Mouse (Mus musculus) lung, postnatal 10 days (tissue): ENCODE measurements at regions not wholly inside any gene's neighbourhood (a gene's known extent, or its start where the extent isn't known, plus 50 kb on each side); places are given as distances from the start of the nearest gene placed in this dataset.

Source experiments
- DNase-seq: peaks from one replicate; pipeline ENCODE4 v3.0.0; 2021

DNA sequence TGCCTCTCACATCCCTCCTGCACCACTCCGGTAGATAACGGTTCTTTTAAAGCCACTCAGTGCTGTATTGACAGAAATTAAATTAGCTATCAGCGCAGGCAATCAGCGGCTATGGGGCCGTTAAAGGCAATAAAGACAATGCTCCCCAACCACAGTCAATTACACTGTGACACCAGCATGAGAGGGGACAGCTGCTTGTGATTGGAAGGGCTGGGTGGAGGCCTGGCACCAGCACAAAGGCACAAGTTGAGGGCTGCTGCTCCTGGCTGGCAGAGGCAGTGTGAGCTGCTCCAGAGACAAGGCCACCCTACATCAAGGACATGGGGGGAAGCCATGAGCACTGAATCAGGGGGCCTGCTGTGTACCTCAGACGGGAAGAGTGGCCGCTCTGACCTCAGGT lies 420.0 kb downstream of the Vrk1 start:
- DNase-seq: no peak

DNA sequence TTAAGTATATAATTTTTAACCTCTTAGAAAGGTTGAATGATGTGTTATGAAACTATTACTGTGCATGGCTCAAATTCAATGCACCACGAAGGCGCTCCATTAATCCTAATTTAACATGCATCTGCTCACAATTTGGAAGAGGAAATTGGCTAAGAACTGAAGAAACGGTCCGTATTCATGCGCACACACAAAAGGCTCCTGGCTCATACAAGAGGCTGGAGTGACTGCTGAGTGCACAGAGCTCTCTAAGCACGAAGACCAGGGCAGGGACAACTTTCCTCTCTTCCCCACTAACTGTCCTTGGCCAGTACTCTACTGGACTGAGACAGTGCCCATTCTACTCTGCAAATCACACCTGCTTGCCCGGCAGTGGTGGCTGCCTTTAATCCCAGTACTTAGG lies 435.1 kb downstream of the Vrk1 start:
- DNase-seq: no peak

DNA sequence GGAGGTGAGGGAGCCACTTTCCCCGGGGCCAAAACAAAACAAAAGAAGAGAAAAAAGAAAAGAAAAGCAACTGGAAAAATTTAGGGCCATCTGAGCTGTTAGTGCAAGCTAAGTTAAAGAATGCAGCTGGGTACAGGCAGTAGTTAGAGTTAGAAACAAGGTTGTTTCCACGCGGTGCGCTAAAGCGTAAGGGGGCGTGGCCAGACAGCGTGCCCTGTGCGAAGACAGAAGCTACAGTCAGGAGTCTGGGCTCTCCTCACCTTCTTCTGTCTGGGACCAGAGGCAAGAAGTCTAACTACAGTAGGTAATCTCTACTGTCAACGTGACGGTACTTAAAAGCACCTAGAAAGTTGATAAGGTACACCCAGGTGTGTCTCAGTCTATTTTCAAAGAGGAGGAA lies 435.9 kb downstream of the Vrk1 start:
- DNase-seq: no peak

DNA sequence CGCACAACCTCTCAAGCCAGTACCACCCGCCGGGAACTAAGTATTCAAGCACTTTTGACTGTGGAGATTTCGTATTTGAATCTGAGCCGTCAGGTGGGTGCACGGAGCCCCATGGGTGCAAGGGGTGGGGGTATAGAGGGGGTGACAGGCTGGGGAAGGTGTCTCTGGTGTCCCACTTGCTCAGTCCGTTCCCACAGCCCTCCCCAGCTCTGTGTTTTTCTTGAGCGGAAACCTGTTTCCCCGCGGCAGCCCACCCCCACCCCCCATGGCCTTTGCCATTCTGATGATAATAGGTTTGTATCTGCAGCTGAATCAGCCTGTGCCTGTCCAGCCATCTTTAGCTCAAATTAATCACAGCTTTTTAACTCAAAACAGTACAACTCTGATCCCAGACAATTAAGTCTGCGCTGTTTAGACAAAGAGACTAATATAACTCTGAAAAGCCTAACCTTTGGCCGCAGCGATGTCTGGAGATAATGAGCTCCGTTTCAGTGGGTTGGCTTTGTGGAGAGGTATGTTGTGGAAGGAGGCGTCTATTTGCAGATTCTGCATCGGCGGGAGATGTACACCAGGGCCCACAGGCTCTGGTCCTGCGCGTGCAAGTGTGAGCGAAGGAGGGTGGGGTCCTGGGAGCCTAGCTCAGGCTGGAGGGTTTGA lies 437.0 kb downstream of the Vrk1 start:
- no peak for DNase-seq

DNA sequence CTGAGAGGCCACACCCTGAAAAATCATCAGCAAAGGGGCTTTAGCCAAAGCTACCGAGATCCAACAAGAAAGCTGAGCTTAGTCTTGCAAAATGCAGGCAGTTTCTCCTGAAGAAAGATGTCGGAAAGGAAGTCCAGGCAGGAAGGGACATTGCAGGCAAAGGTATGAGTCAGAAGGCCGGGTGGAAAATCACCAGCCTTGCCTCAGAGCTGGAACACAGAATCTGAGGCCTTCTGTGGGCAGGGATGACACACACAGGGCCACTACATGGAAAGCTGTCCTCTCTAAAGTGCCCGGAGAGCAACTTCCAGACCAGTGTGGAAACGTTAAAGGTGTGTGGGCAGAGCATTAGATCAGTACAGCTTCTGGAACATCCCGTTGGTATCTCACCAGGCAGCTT lies 438.5 kb downstream of the Vrk1 start:
- no peak for DNase-seq

DNA sequence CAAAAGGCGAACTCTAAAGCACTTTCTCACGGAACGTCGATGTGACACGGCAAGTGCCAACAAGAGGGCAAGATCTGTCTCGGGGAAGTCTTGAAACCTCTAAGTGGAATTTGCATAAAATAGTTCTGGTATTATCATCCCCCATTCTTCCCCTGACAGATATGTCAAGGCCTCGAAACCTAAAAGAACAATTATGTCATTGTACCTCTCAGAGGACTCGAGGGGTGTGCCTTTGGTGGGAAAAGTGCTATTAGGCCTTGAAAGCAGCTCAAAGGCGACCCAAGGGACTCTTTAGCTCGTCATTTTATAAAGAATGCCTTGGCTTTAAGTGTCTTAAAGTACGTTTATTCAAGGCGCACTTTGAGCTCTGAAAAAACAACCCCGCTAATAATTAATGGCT lies 443.5 kb downstream of the Vrk1 start:
- DNase-seq: no peak

DNA sequence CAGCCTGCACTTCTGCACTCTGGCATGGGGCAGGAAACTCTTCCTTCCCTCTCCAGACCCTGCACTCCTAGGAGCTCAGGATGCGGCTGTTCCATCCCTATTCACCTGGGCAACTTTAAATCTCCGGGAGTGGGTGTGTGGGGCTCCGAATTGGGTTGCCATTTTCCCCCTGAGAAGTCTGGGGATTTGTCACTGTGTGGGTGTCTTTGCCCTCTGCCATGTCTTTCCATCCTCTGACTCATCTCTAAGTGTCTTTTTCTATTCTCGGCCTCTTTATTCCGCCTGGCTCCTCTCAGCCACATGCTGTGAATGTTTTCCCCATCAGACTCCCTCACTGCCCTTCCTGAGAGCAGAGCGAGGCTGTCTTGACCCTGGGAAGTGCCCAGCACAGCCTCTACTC lies 448.2 kb downstream of the Vrk1 start:
- no peak for DNase-seq

DNA sequence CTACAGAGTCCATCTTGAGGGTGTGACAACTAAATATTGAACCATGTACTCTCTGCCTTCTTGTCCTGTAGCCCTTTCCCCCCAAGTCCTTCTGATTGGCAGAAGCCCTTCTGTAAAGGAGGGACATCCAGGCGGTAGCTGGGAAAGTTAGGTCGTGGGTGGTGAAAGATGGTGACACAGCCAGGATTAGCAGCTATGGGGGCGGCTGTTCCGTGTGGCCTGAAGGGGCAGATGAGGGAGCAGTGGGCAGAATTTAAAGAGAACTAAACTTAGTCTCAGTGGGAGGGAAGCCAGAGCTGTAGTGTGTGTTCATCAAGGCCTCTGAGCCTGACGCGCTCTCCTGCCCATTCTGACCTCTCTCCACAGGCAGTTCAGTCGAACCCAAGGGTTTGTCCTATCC lies 450.6 kb downstream of the Vrk1 start:
- DNase-seq: no peak

DNA sequence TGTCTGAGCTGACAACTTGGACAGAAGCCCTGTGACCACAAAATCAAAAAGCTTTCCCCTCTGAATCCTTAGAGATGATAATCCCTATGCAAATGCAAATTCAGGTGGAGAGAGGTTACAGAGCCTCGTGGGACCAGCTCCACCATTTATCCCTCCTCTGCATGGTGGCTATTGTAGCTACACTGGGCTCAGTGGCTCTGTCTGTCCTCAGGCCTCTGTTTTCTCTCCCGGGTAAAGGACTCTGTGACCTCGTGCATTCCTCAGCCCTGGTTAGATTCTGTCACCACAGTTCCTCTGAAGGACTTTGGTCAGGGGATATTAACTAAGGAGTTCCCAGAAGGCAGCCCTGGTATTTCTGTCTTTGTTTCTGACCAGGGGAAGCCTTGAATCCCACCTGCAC lies 452.3 kb downstream of the Vrk1 start:
- no peak for DNase-seq

DNA sequence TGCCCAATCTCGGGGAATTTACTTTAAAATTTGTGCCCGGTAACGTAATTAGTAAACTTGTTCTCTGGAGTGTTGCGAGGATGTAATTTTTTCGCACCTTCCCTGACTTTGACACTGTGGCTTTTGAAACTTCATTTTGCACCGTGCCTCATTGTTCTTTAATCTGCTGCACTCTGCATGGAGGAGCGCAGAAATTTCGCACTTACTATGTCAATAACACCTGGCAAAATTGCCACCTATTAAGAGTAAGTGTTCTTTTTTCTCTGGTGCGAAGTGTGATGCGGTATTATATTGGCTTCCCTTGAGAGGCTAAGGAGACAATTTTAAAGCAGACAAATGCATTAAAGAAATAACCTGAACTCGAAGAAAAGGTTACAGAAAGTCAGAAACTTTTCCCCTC lies 454.7 kb downstream of the Vrk1 start:
- DNase-seq: no peak

DNA sequence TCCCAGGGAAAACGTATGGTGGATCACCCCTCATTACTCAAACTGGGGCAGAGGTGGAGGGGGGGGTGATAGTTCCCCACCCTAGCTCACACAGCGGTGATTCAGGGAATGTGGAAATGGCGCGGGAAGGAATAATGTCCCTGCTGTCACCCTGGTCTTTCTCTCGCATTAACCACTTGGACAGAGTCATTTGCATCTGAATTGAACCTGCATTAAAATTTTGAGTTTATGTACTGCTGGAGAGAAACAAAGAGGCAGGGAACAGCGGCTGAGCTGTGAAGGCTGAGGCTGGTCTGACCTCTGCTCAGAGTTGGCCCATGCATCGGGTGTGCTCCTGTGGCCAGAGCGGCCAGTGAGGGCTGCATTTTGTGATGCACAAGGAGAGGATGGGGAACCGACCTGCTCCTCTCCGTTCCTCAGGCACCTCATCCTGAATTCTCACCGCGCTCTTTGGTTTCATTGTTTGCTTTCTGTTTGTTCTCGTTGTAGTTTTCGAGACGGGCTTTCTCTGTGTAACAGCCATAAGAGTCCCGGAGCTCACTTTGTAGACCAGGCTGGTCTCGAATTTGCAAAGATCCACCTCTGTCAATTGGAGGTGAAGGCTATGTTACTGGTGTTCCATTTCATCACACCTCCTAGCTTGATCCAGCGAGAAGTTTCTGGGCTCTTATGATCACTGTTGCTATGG lies 458.3 kb downstream of the Vrk1 start:
- DNase-seq: no peak

DNA sequence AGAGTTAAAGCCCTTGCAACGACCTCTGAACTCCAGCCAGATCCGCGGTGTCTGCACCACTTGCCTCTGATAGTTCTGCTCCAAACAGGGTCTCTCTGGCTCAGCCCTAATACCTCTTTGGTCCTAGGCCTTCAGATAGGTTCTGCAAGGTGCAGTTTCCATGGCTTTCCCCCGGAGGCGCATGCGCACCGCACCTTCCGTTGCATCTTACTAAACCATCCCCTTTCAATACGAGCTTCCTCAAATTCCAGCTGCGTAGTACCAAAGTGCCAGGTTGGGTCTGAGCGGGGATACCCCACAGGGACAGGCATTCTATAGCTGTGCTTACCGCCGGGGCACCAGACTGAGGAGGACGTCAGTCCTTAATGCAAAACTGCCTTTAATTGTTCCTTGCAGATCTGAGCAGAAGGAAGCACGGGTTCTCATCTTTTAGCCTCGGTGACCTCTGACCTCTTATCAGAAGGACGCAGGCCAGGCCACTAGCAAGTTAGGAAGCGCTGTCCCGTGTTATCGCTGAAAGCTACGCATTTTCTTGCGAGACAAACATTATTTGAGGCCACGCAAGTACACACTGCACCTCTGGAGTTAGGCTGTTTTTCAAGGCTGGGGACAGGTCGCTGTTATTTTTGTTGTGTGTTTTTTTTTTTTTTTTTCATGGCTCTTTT lies 464.6 kb downstream of the Vrk1 start:
- no peak for DNase-seq

DNA sequence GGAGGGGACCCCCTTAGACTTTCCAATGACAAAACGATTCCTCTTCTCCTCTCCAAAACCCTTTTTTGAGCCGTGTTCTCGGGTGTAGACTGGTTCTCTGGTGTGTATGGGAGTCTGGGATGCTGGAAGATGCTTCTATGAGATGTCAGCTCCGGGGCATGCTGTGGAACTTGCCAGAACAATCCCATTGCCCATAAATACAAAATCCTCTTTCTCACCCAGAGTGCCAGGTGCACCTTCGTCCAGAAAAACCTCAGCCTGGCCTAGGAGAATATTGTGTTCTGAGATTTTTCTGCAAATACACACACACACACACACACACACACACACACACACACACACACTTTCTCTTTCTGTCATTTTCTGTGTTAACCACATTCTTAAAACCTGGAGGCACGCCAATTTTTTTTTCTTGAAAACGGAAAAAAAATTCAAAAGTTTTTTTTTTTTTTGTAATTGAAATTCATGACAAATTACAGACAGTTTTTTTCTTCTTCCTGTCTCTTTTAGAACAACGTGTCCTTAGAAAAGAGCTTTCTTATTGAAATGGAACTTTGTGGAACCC lies 465.5 kb downstream of the Vrk1 start:
- no peak for DNase-seq

DNA sequence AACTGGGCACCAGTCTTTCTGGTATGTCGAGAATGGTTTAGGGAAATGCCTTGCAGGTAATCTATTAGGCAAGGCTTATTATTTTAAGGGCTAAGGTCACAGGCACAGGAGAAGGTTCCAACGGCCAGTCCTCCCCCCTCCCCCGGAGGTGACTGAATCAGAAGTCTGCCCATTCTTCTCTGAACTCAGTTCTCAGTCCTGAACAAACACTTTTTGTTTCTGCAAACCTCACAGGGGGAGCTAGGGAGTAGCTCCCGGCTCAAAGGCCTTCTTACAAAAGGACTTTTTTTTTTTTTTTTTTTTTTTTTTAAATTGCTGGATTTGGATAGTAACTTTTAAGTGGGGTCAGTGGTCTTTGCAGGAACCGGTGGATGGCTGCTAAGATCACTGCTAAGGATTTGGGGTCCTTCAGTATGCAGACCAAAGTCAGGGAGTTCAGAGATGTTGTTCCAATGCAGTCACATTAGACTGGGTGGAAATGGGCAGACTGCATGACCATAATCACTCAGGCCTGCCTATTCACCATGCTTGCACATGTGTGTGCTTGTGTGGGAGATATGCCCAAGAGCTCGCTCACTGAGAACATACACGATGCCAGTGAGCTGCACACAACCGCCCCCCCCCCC lies 467.1 kb downstream of the Vrk1 start:
- no peak for DNase-seq

DNA sequence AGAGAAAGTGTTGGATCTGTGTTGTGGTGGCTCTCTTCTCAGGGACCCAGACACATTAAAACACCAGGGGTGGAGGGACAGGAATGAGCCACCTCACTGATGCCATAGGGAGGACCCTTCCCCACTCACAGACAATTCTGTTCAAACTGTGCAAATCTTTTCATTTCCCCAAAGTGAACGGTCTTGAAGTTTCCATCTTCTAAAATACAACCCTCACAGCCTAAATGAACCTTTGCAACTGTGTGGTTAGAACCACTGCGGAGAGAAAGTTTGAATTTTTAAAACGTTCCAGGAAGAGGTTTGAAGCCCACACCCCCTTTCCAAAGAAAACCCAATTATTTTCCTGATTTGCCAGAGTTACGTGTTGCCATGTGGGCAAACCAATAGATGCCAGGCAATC lies 467.7 kb downstream of the Vrk1 start:
- DNase-seq: no peak

DNA sequence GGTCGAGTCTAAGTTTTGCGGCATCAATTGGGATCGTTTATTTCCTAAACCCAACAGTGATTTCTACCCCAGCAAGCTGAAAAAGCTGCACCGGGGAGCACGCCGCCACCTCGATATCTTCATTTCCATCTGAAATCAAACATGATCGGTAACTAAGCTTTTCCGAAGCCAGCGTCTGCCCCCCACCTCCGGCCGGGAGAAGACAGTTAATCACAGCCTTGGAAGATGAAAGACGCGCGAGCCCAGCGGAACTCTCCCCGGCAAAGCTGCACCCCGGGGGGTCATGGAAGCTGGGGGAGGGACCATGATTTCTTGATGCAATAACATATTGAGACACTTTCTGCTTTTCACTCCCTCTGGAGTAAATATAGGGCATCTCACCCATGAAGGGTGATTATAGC lies 468.4 kb downstream of the Vrk1 start:
- no peak for DNase-seq

DNA sequence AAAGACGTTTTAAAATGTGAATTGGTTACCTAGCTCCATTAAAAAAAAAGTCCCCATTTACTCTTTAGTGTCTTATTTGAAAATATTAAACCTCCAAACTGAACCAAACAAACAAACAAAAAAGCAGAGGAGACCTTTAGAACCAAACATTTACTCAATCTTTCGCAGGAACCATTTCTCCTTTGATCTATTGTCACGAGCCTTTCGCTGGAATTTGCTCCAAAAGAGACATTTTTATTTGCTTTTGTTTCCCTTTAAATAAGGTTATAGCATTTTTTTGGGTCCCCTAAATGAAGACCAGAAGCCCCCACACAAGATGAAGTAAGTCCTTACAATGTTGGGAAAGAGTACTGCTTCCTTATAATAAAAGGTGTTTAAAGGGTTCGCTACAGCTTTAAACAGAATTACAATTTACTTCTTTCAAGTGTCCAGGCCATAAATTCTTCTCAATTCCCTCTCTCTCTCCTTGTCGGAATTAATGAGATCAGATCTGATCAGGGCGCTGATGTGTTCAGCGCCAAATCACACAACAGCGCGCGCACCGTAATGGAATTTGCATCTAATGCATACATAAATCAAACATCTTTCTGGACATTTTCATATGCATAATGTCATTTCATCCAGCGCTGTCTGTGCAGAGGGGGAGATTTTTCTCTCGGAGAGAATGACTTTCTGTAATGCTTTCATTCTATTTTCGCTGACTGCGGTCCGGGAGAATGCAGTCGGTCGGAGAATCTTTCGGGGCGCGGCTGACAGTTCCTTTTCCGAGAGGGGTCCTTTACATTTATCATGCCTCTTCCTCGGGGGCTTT lies 469.2 kb downstream of the Vrk1 start:
- DNase-seq: no peak

DNA sequence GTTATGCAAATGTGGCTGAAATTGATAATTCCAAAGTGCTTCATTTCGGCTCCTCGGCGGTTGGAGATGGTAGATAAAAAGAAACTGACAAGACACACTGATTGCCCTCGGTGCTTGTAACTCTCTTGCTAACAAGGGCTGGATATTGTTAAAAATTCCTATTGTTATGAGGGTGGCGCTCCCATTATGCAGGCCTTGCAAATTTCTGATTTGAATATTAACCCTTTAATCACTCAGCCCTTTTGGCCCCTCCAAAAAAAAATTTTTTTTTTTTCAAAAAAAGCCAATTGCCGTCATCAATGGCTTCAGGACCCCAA lies 469.8 kb downstream of the Vrk1 start:
- no peak for DNase-seq

DNA sequence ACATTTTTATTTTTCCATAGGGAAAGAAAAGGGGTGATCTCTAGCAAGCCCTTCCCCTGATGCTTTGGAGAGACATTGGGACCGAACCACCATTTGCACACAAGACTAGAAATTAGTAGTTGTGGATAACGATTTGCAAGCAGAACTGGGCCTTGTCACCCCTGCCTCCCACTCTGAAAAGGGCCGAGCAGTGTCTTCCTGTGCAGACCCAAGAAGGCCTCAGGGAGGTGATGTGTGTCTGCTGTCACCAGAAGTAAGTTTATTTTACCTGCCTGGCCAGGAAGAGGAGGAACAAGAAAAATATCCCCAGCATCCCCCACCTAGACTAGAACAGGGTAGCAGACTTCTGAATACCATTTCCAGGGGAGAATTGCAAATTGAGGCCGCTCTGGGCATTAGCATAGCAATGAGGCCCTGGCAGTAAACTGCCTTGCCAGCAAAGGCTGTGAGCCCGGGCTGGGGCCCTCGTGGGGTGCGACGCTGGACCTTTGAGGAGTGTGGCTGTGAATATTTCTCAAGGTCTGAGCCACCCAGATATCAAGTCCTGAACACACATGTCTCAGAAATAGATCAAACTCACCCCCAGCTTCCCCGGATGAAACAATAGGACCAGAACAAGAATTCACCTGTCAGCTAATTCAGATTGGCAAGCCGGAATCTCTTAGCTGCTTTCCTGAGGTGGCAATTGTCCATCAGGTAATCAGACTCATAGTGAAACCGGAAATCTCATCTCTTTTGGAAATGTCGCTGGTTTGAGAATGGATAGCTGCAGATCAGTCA lies 470.4 kb downstream of the Vrk1 start:
- DNase-seq: no peak

DNA sequence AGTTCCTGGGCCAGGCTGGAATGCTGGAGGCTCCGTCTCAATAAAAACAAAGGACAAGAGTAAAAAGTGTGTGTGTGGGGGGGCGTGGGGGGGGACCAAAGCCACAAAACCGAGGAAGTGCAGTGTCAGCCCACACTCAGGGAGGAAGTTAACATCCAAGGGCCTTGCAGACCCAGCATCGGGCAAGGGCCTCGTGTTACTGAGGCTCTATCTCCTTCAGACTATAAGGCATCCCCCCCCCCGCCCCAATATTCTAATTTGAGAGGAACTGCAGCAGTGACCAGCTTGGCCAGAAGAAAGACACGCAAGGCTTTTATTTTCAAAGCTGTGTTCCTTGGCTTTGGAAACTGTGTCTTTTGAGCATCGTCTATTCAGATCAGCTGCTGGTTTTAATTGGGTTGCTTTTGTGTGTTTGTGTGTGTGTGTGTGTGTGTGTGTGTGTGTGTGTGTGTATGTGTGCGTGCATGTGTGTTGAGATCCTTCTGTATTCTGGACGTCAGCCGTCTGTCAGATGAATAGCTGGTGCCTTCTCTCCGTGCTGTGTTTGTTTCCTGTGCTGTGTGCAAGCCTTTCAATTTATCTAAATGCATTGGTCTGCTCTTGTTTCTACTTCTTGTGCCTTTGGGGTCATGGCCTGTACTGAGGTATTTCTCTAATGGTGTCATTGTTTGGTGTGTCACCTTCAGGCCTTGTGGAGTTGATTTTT lies 491.7 kb downstream of the Vrk1 start:
- DNase-seq: no peak

DNA sequence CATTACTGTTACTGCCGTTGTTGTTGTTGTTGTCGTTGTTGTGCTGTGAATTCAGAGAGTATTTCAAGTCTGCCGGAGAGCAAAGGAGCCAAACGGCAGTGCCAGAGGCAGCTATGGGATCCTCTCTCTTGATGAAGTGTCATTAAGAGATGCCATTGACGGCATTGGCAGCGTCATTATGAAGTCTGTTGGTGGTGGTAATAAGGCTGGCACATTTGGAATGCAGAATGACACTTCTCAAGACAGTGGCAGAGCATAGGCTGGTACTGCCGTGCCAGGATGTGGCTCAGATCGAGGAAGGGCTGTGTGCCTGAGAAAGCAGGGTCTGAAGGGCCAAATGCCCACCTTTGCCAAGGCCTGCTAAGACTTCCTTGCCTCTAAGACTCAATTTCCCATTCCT lies 494.3 kb downstream of the Vrk1 start:
- no peak for DNase-seq

DNA sequence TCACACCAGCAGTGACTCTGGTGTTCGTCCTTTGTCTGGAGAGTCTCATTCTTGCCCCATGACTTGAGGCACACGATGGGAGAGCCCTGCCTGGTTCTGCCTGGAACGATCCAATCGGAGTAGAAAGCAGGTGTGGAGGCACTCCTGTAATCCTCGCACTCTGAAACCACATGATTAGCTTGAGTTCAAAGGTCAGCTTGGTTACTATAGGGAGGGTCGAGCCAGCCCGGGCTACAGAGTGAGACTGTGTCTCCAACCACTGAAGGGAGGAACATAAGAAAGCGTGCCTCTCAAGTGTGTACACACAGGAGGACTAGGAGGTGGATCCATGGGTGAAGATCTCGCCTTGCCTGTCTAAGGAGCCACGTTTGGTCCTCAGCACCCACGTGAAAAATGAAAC lies 504.0 kb downstream of the Vrk1 start:
- no peak for DNase-seq
